Mouse (Mus musculus): Measurements from ENCODE around the gene Olfr710. TPM values are rescaled to one million over a fixed set of nuclear protein-coding genes. Genes with fewer than 3 reads are reported as not detected.
"Not testable (repeated sequence)": the region's sequence is repeated elsewhere in the genome, so short reads cannot be mapped to it uniquely, and the experiment has no call there.

Olfr710 gene
- not detected for total RNA-seq (2021)
- long read RNA-seq, experiment 1, result 0 reads
- long read RNA-seq, experiment 2, result 0 reads

- intact Hi-C loops (cut with DNase I), result no loop called here
- no peak for DNase-seq
Observed at GRCm38 (mm10) chr7:106948212-106948611, at the start of gene Olfr710. Gene Olfr710, minus strand, starts transcription at chr7:106948312.

- intact Hi-C loops (cut with DNase I), result no loop called here
- DNase-seq, result no peak
Observed at GRCm38 (mm10) chr7:106985236-106985635, 37.1 kb upstream of the Olfr710 start.

- DNase-seq, result no peak
- intact Hi-C loops (cut with DNase I), result no loop called here
Observed at GRCm38 (mm10) chr7:106975353-106975752, 27.2 kb upstream of the Olfr710 start, which contains the start of gene Olfr711. Gene Olfr711, minus strand, starts transcription at chr7:106975453.

- DNase-seq; intact Hi-C loops (cut with DNase I): not testable (repeated sequence)
Observed at GRCm38 (mm10) chr7:106967503-106967902, 19.4 kb upstream of the Olfr710 start.

- intact Hi-C loops (cut with DNase I), result no loop called here
- DNase-seq, result no peak
Observed at GRCm38 (mm10) chr7:106963837-106964236, 15.7 kb upstream of the Olfr710 start, which contains the start of gene Olfr6. Gene Olfr6, minus strand, starts transcription at chr7:106963937.

- intact Hi-C loops (cut with DNase I), result no loop called here
- DNase-seq, result no peak
Observed at GRCm38 (mm10) chr7:106932119-106932518, 16.0 kb downstream of the Olfr710 start, which contains the start of gene Olfr709-ps1. Gene Olfr709-ps1, minus strand, starts transcription at chr7:106932219.

- DNase-seq; intact Hi-C loops (cut with DNase I): not testable (repeated sequence)
Observed at GRCm38 (mm10) chr7:106920961-106921360, 27.2 kb downstream of the Olfr710 start.

- DNase-seq, result no peak
- intact Hi-C loops (cut with DNase I), result no loop called here
Observed at GRCm38 (mm10) chr7:106907676-106908075, 40.4 kb downstream of the Olfr710 start, which contains the start of gene Olfr1532-ps1. Gene Olfr1532-ps1, plus strand, starts transcription at chr7:106908001.

- intact Hi-C loops (cut with DNase I); DNase-seq: not testable (repeated sequence)
Observed at GRCm38 (mm10) chr7:106901141-106901540, 47.0 kb downstream of the Olfr710 start, which contains the start of gene Olfr707. Gene Olfr707, minus strand, starts transcription at chr7:106901241.

Other genes with a start within 250 kb of the Olfr710 start
- gene Olfr695, start 231.9 kb downstream of the Olfr710 start, total RNA-seq (2021), result not detected
- gene Olfr697, start 205.9 kb downstream of the Olfr710 start, total RNA-seq (2021), result not detected
- gene Olfr698, start 192.9 kb downstream of the Olfr710 start, total RNA-seq (2021), result not detected
- not detected for gene Olfr699, start 155.1 kb downstream of the Olfr710 start, total RNA-seq (2021)
- gene Olfr700, start 139.5 kb downstream of the Olfr710 start, total RNA-seq (2021), result not detected
- not detected for gene Olfr701, start 134.2 kb downstream of the Olfr710 start, total RNA-seq (2021)
- not detected for gene Olfr702, start 114.4 kb downstream of the Olfr710 start, total RNA-seq (2021)
- gene Olfr703, start 105.0 kb downstream of the Olfr710 start, total RNA-seq (2021), result not detected
- not detected for gene Olfr704, start 85.1 kb downstream of the Olfr710 start, total RNA-seq (2021)
- not detected for gene Olfr705, start 71.4 kb downstream of the Olfr710 start, total RNA-seq (2021)
- gene Olfr706, start 60.1 kb downstream of the Olfr710 start, total RNA-seq (2021), result not detected
- gene Olfr707, start 47.1 kb downstream of the Olfr710 start, total RNA-seq (2021), result not detected
- gene Olfr1532-ps1, start 40.3 kb downstream of the Olfr710 start, total RNA-seq (2021), result not detected
- gene Olfr709-ps1, start 16.1 kb downstream of the Olfr710 start, total RNA-seq (2021), result not detected
- gene Olfr6, start 15.6 kb upstream of the Olfr710 start, total RNA-seq (2021), result not detected
- not detected for gene Olfr711, start 27.1 kb upstream of the Olfr710 start, total RNA-seq (2021)
- not detected for gene Olfr2, start 57.8 kb upstream of the Olfr710 start, total RNA-seq (2021)
- gene Olfr713, start 82.9 kb upstream of the Olfr710 start, total RNA-seq (2021), result not detected
- not detected for gene Olfr714, start 122.7 kb upstream of the Olfr710 start, total RNA-seq (2021)
- not detected for gene Olfr17, start 144.9 kb upstream of the Olfr710 start, total RNA-seq (2021)
- not detected for gene Olfr715b, start 162.1 kb upstream of the Olfr710 start, total RNA-seq (2021)
- gene Olfr715, start 182.8 kb upstream of the Olfr710 start, total RNA-seq (2021), result not detected
- gene Olfr716, start 190.0 kb upstream of the Olfr710 start, total RNA-seq (2021), result not detected
- not detected for gene Nlrp14, start 218.7 kb upstream of the Olfr710 start, total RNA-seq (2021)